Mouse (Mus musculus): ENCODE results near the gene Olfr1024. TPM values are rescaled to one million over a fixed set of nuclear protein-coding genes. Genes with fewer than 3 reads are reported as not detected.

Gene Olfr1024
- polyA plus RNA-seq (2015; fragmentation: Nextera tagmentation; extraction: Ambion mirVana), result not detected in 2 replicates

- no peaks in the 10 kb centered on the region for H3K36me3 ChIP-seq (ENCODE audit: control insufficient read depth, insufficient read depth, low read length)
- H3K27ac ChIP-seq (ENCODE audit: low read length), result no peak within 1 kb of the TSS
- no peak within 1 kb of the TSS for H3K9ac ChIP-seq (ENCODE audit: low read depth, low read length)
- H3K4me2 ChIP-seq (ENCODE audit: low read depth, low read length), result no peak within 1 kb of the TSS
- ATAC-seq, result no peak
- H3K4me3 ChIP-seq (ENCODE audit: low read length), result no peak within 1 kb of the TSS
- WGBS, result 83% methylated on average over 3 of the region's 3 CpGs
- H3K9me3 ChIP-seq (ENCODE audit: control insufficient read depth, low read length), result no peaks in the 10 kb centered on the region
- no peaks in the 10 kb centered on the region for H3K27me3 ChIP-seq (replicated peaks; ENCODE audit: control insufficient read depth, insufficient read depth, low read length)
- no peaks in the 10 kb centered on the region for H3K4me1 ChIP-seq (ENCODE audit: control insufficient read depth, insufficient read depth, low read length)
These were observed at the start of gene Olfr1024 for GRCm38 (mm10) chr2:85904952-85905351. TSS of gene Olfr1024 (minus strand) at chr2:85905052.

- no peaks in the 10 kb centered on the region for H3K27me3 ChIP-seq (replicated peaks; ENCODE audit: control insufficient read depth, insufficient read depth, low read length)
- H3K4me1 ChIP-seq (ENCODE audit: control insufficient read depth, insufficient read depth, low read length), result no peaks in the 10 kb centered on the region
- H3K36me3 ChIP-seq (ENCODE audit: control insufficient read depth, insufficient read depth, low read length), result no peaks in the 10 kb centered on the region
- no peak within 1 kb of the TSS for H3K4me3 ChIP-seq (ENCODE audit: low read length)
- WGBS, result 78% methylated on average over 1 of the region's 1 CpGs
- no peak within 1 kb of the TSS for H3K9ac ChIP-seq (ENCODE audit: low read depth, low read length)
- no peaks in the 10 kb centered on the region for H3K9me3 ChIP-seq (ENCODE audit: control insufficient read depth, low read length)
- H3K4me2 ChIP-seq (ENCODE audit: low read depth, low read length), result no peak within 1 kb of the TSS
- no peak for ATAC-seq
- H3K27ac ChIP-seq (ENCODE audit: low read length), result no peak within 1 kb of the TSS
These were observed 45.3 kb upstream of the Olfr1024 start, which contains the start of gene Olfr1028 for GRCm38 (mm10) chr2:85950137-85950536. TSS of gene Olfr1028 (plus strand) at chr2:85950437.

GRCm38 (mm10) chr2:85921258-85921657 is 16.4 kb upstream of the Olfr1024 start, which contains the start of gene Olfr1026:
TSS of gene Olfr1026 (plus strand) at chr2:85921558.
- Histone ChIP-seq H3K4me3 (ENCODE audit: low read length) (no peak within 1 kb of the TSS), H3K27me3 (replicated peaks; ENCODE audit: control insufficient read depth, insufficient read depth, low read length) (no peaks in the 10 kb centered on the region), H3K9ac (ENCODE audit: low read depth, low read length) (no peak within 1 kb of the TSS), H3K9me3 (ENCODE audit: control insufficient read depth, low read length) (no peaks in the 10 kb centered on the region), H3K36me3 (ENCODE audit: control insufficient read depth, insufficient read depth, low read length) (no peaks in the 10 kb centered on the region), H3K4me1 (ENCODE audit: control insufficient read depth, insufficient read depth, low read length) (no peaks in the 10 kb centered on the region), H3K4me2 (ENCODE audit: low read depth, low read length) (no peak within 1 kb of the TSS), H3K27ac (ENCODE audit: low read length) (no peak within 1 kb of the TSS)
- ATAC-seq, result no peak
- 83% methylated on average over 3 of the region's 3 CpGs for WGBS

GRCm38 (mm10) chr2:85914893-85915292 is 10.0 kb upstream of the Olfr1024 start, which contains the start of gene Olfr1025-ps1:
TSS of gene Olfr1025-ps1 (plus strand) at chr2:85915193.
- 47% methylated on average over 1 of the region's 1 CpGs for WGBS

GRCm38 (mm10) chr2:85913197-85913596 is 8.3 kb upstream of the Olfr1024 start:
- no peaks in the 10 kb centered on the region for H3K4me1 ChIP-seq (ENCODE audit: control insufficient read depth, insufficient read depth, low read length)
- no peaks in the 10 kb centered on the region for H3K9me3 ChIP-seq (ENCODE audit: control insufficient read depth, low read length)
- H3K36me3 ChIP-seq (ENCODE audit: control insufficient read depth, insufficient read depth, low read length), result no peaks in the 10 kb centered on the region
- no peak overlapping the region for H3K27ac ChIP-seq (ENCODE audit: low read length)
- no peak overlapping the region for H3K4me3 ChIP-seq (ENCODE audit: low read length)
- H3K9ac ChIP-seq (ENCODE audit: low read depth, low read length), result no peak overlapping the region
- no peak overlapping the region for H3K4me2 ChIP-seq (ENCODE audit: low read depth, low read length)
- no peaks in the 10 kb centered on the region for H3K27me3 ChIP-seq (replicated peaks; ENCODE audit: control insufficient read depth, insufficient read depth, low read length)
- no peak for ATAC-seq

More at GRCm38 (mm10) chr2:85914893-85915292, 10.0 kb upstream of the Olfr1024 start, which contains the start of gene Olfr1025-ps1:
- Histone ChIP-seq H3K27me3 (replicated peaks; ENCODE audit: control insufficient read depth, insufficient read depth, low read length) (no peaks in the 10 kb centered on the region), H3K4me2 (ENCODE audit: low read depth, low read length) (no peak within 1 kb of the TSS), H3K4me1 (ENCODE audit: control insufficient read depth, insufficient read depth, low read length) (no peaks in the 10 kb centered on the region), H3K27ac (ENCODE audit: low read length) (no peak within 1 kb of the TSS), H3K4me3 (ENCODE audit: low read length) (no peak within 1 kb of the TSS), H3K9ac (ENCODE audit: low read depth, low read length) (no peak within 1 kb of the TSS), H3K9me3 (ENCODE audit: control insufficient read depth, low read length) (no peaks in the 10 kb centered on the region), H3K36me3 (ENCODE audit: control insufficient read depth, insufficient read depth, low read length) (no peaks in the 10 kb centered on the region)
- ATAC-seq, result no peak

- H3K36me3 ChIP-seq (ENCODE audit: control insufficient read depth, insufficient read depth, low read length), result no peaks in the 10 kb centered on the region
- 76% methylated on average over 2 of the region's 2 CpGs for WGBS
- H3K27ac ChIP-seq (ENCODE audit: low read length), result no peak within 1 kb of the TSS
- H3K4me3 ChIP-seq (ENCODE audit: low read length), result no peak within 1 kb of the TSS
- H3K27me3 ChIP-seq (replicated peaks; ENCODE audit: control insufficient read depth, insufficient read depth, low read length), result no peaks in the 10 kb centered on the region
- no peaks in the 10 kb centered on the region for H3K9me3 ChIP-seq (ENCODE audit: control insufficient read depth, low read length)
- H3K4me2 ChIP-seq (ENCODE audit: low read depth, low read length), result no peak within 1 kb of the TSS
- no peak for ATAC-seq
- H3K4me1 ChIP-seq (ENCODE audit: control insufficient read depth, insufficient read depth, low read length), result no peaks in the 10 kb centered on the region
- no peak within 1 kb of the TSS for H3K9ac ChIP-seq (ENCODE audit: low read depth, low read length)
These were observed 19.5 kb downstream of the Olfr1024 start, which contains the start of gene Olfr1023 for GRCm38 (mm10) chr2:85885340-85885739. TSS of gene Olfr1023 (plus strand) at chr2:85885640.

- H3K27ac ChIP-seq (ENCODE audit: low read length), result no peak within 1 kb of the TSS
- H3K9ac ChIP-seq (ENCODE audit: low read depth, low read length), result no peak within 1 kb of the TSS
- 50% methylated on average over 2 of the region's 2 CpGs for WGBS
- ATAC-seq, result no peak
- no peaks in the 10 kb centered on the region for H3K36me3 ChIP-seq (ENCODE audit: control insufficient read depth, insufficient read depth, low read length)
- H3K4me3 ChIP-seq (ENCODE audit: low read length), result no peak within 1 kb of the TSS
- no peaks in the 10 kb centered on the region for H3K27me3 ChIP-seq (replicated peaks; ENCODE audit: control insufficient read depth, insufficient read depth, low read length)
- H3K4me1 ChIP-seq (ENCODE audit: control insufficient read depth, insufficient read depth, low read length), result no peaks in the 10 kb centered on the region
- no peak within 1 kb of the TSS for H3K4me2 ChIP-seq (ENCODE audit: low read depth, low read length)
- H3K9me3 ChIP-seq (ENCODE audit: control insufficient read depth, low read length), result no peaks in the 10 kb centered on the region
These were observed 36.6 kb downstream of the Olfr1024 start, which contains the start of gene Olfr1022 for GRCm38 (mm10) chr2:85868294-85868693. TSS of gene Olfr1022 (plus strand) at chr2:85868594.

Other genes with a start within 250 kb of the Olfr1024 start
- not detected in 2 replicates for gene Olfr154, start 240.6 kb downstream of the Olfr1024 start, polyA plus RNA-seq (2015; fragmentation: Nextera tagmentation; extraction: Ambion mirVana)
- gene Olfr1006, start 226.3 kb downstream of the Olfr1024 start, polyA plus RNA-seq (2015; fragmentation: Nextera tagmentation; extraction: Ambion mirVana), result not detected in 2 replicates
- not detected in 2 replicates for gene Olfr1008, start 215.6 kb downstream of the Olfr1024 start, polyA plus RNA-seq (2015; fragmentation: Nextera tagmentation; extraction: Ambion mirVana)
- gene Olfr1009, start 189.6 kb downstream of the Olfr1024 start, polyA plus RNA-seq (2015; fragmentation: Nextera tagmentation; extraction: Ambion mirVana), result not detected in 2 replicates
- gene Olfr1012, start 142.3 kb downstream of the Olfr1024 start, polyA plus RNA-seq (2015; fragmentation: Nextera tagmentation; extraction: Ambion mirVana), result not detected in 2 replicates
- not detected in 2 replicates for gene Olfr1013, start 138.0 kb downstream of the Olfr1024 start, polyA plus RNA-seq (2015; fragmentation: Nextera tagmentation; extraction: Ambion mirVana)
- gene Olfr1014, start 132.3 kb downstream of the Olfr1024 start, polyA plus RNA-seq (2015; fragmentation: Nextera tagmentation; extraction: Ambion mirVana), result not detected in 2 replicates
- not detected in 2 replicates for gene Olfr1015, start 123.0 kb downstream of the Olfr1024 start, polyA plus RNA-seq (2015; fragmentation: Nextera tagmentation; extraction: Ambion mirVana)
- not detected in 2 replicates for gene Olfr1016, start 102.5 kb downstream of the Olfr1024 start, polyA plus RNA-seq (2015; fragmentation: Nextera tagmentation; extraction: Ambion mirVana)
- gene Olfr1018, start 86.6 kb downstream of the Olfr1024 start, polyA plus RNA-seq (2015; fragmentation: Nextera tagmentation; extraction: Ambion mirVana), result not detected in 2 replicates
- gene Olfr1019, start 59.6 kb downstream of the Olfr1024 start, polyA plus RNA-seq (2015; fragmentation: Nextera tagmentation; extraction: Ambion mirVana), result not detected in 2 replicates
- not detected in 2 replicates for gene Olfr1020, start 58.0 kb downstream of the Olfr1024 start, polyA plus RNA-seq (2015; fragmentation: Nextera tagmentation; extraction: Ambion mirVana)
- not detected in 2 replicates for gene Olfr1022, start 36.5 kb downstream of the Olfr1024 start, polyA plus RNA-seq (2015; fragmentation: Nextera tagmentation; extraction: Ambion mirVana)
- gene Olfr1023, start 19.4 kb downstream of the Olfr1024 start, polyA plus RNA-seq (2015; fragmentation: Nextera tagmentation; extraction: Ambion mirVana), result not detected in 2 replicates
- not detected in 2 replicates for gene Olfr1025-ps1, start 10.1 kb upstream of the Olfr1024 start, polyA plus RNA-seq (2015; fragmentation: Nextera tagmentation; extraction: Ambion mirVana)
- gene Olfr1026, start 16.5 kb upstream of the Olfr1024 start, polyA plus RNA-seq (2015; fragmentation: Nextera tagmentation; extraction: Ambion mirVana), result not detected in 2 replicates
- not detected in 2 replicates for gene Olfr1028, start 45.4 kb upstream of the Olfr1024 start, polyA plus RNA-seq (2015; fragmentation: Nextera tagmentation; extraction: Ambion mirVana)
- not detected in 2 replicates for gene Olfr1029, start 68.8 kb upstream of the Olfr1024 start, polyA plus RNA-seq (2015; fragmentation: Nextera tagmentation; extraction: Ambion mirVana)
- gene Olfr1030, start 74.2 kb upstream of the Olfr1024 start, polyA plus RNA-seq (2015; fragmentation: Nextera tagmentation; extraction: Ambion mirVana), result not detected in 2 replicates
- not detected in 2 replicates for gene Olfr1031, start 85.3 kb upstream of the Olfr1024 start, polyA plus RNA-seq (2015; fragmentation: Nextera tagmentation; extraction: Ambion mirVana)
- not detected in 2 replicates for gene Olfr1032, start 100.5 kb upstream of the Olfr1024 start, polyA plus RNA-seq (2015; fragmentation: Nextera tagmentation; extraction: Ambion mirVana)
- 1.6 and 3.0 TPM in 2 replicates for gene Olfr1033, start 115.6 kb upstream of the Olfr1024 start, polyA plus RNA-seq (2015; fragmentation: Nextera tagmentation; extraction: Ambion mirVana)
- 0.02 TPM in 1 of 2 replicates, not detected in the other for gene Olfr1034, start 140.8 kb upstream of the Olfr1024 start, polyA plus RNA-seq (2015; fragmentation: Nextera tagmentation; extraction: Ambion mirVana)
- not detected in 2 replicates for gene Olfr1036, start 168.9 kb upstream of the Olfr1024 start, polyA plus RNA-seq (2015; fragmentation: Nextera tagmentation; extraction: Ambion mirVana)
- not detected in 2 replicates for gene Olfr1037, start 182.3 kb upstream of the Olfr1024 start, polyA plus RNA-seq (2015; fragmentation: Nextera tagmentation; extraction: Ambion mirVana)
- not detected in 2 replicates for gene Olfr1039, start 230.9 kb upstream of the Olfr1024 start, polyA plus RNA-seq (2015; fragmentation: Nextera tagmentation; extraction: Ambion mirVana)
- gene Olfr1040, start 241.7 kb upstream of the Olfr1024 start, polyA plus RNA-seq (2015; fragmentation: Nextera tagmentation; extraction: Ambion mirVana), result not detected in 2 replicates